Comparison of ENCODE assay signal across 7 mouse cellular contexts in genomic region chr17:33991788-33992664, GRCm38 (mm10). TPM values are rescaled to one million over a fixed set of nuclear protein-coding genes. Genes with fewer than 3 reads are reported as not detected.
DNase-seq lines count a peak whose midpoint lies in the region; ATAC-seq and TF ChIP-seq lines count a peak whose summit lies in the region.

No protein-coding gene starts in this region.

- peak; percentile 39 for DNase-seq in right cerebral cortex, adult 18-20 months
- DNase-seq in right cerebral cortex, postnatal 36 days (ENCODE audit: low spot score in 2 of 2): no peak
- DNase-seq in ZHBTc4 (ENCODE audit: low read depth, low spot score): peak; percentile 92
- DNase-seq in cerebellum, postnatal 25 days: peak; percentile 45 to 72
- DNase-seq in lung, adult 2 months: peak; percentile 52

- 31% methylated on average over 10 of the region's 10 CpGs for WGBS in lung, adult 2 months

- no peak overlapping the region for H3K4me3 ChIP-seq in lung, adult 2 months (replicated peaks; ENCODE audit: extremely low read depth, low read depth, low read length)

- TF ChIP-seq CTCF in lung, adult 2 months (IDR thresholded peaks at IDR 0.05; ENCODE audit: insufficient read depth, low read length): peak; percentile 71

- no peaks in the 10 kb centered on the region for H3K4me1 ChIP-seq in lung, adult 2 months (ENCODE audit: control insufficient read depth, insufficient read depth, low read length)

- TF ChIP-seq POLR2A in lung, adult 2 months (IDR thresholded peaks at IDR 0.05; ENCODE audit: borderline replicate concordance, extremely low read depth, low read depth, low read length): no peak

- peak; percentile 53 to 67; a peak in 3 of 4 replicates for ATAC-seq in hematopoietic stem cell, adult 5-6 weeks (replicated peaks in 1 of 2; ENCODE audit: insufficient read depth in 1 of 2, low FRiP score in 2 of 2, low TSS enrichment in 1 of 2, low read depth in 1 of 2, poor library complexity in 2 of 2, severe bottlenecking in 2 of 2)
- peak; percentile 71 for ATAC-seq in neutrophil, adult 5-6 weeks (ENCODE audit: extremely low read depth, insufficient number of reproducible peaks, low FRiP score, poor library complexity, severe bottlenecking)

RNA-seq across cellular contexts. Expression of gene H2-K1, which starts 8.1 kb away (rescaled TPM):
- 1,467 and 1,957 TPM in 2 replicates for total RNA-seq in hematopoietic stem cell, adult 5-6 weeks (2017)
- 2,389 and 3,036 TPM in 2 replicates for polyA plus RNA-seq in lung, adult 2 months (2012; rRNA removed)
- total RNA-seq in neutrophil, adult 5-6 weeks (2017): 1,803 and 2,030 TPM in 2 replicates

RNA-seq across cellular contexts. Expression of gene Ring1, which starts 32.5 kb away (rescaled TPM):
- 10.6 and 15.7 TPM in 2 replicates for total RNA-seq in hematopoietic stem cell, adult 5-6 weeks (2017)
- polyA plus RNA-seq in lung, adult 2 months (2012; rRNA removed): 40.7 and 53.6 TPM in 2 replicates
- total RNA-seq in neutrophil, adult 5-6 weeks (2017): 14.8 and 24.3 TPM in 2 replicates

RNA-seq across cellular contexts. Expression of gene H2-Ke6, which starts 35.8 kb away (rescaled TPM):
- 81.8 and 89.3 TPM in 2 replicates for total RNA-seq in hematopoietic stem cell, adult 5-6 weeks (2017)
- 91.2 and 130 TPM in 2 replicates for polyA plus RNA-seq in lung, adult 2 months (2012; rRNA removed)
- total RNA-seq in neutrophil, adult 5-6 weeks (2017): 89.7 and 114 TPM in 2 replicates

RNA-seq across cellular contexts. Expression of gene Rps18, which starts 36.2 kb away (rescaled TPM):
- total RNA-seq in hematopoietic stem cell, adult 5-6 weeks (2017): 1,150 and 1,883 TPM in 2 replicates
- 260 and 331 TPM in 2 replicates for polyA plus RNA-seq in lung, adult 2 months (2012; rRNA removed)
- 780 and 810 TPM in 2 replicates for total RNA-seq in neutrophil, adult 5-6 weeks (2017)

RNA-seq across cellular contexts. Expression of gene Vps52, which starts 36.4 kb away (rescaled TPM):
- total RNA-seq in hematopoietic stem cell, adult 5-6 weeks (2017): 18.1 and 19.1 TPM in 2 replicates
- polyA plus RNA-seq in lung, adult 2 months (2012; rRNA removed): 62.8 and 70.3 TPM in 2 replicates
- total RNA-seq in neutrophil, adult 5-6 weeks (2017): 31.5 and 40.8 TPM in 2 replicates

Comparison
In these comparisons a context has a peak if more than half of its experiments do, and no peak if none do; other contexts are left out.
1. DNase-seq: peak in right cerebral cortex, adult 18-20 months (single experiment), ZHBTc4 (single experiment), cerebellum, postnatal 25 days (2 of 2) and lung, adult 2 months (single experiment); none in right cerebral cortex, postnatal 36 days (0 of 2).